Mouse (Mus musculus): ENCODE results near the gene Tbc1d10b. TPM values are rescaled to one million over a fixed set of nuclear protein-coding genes. Genes with fewer than 3 reads are reported as not detected.
"Not testable (repeated sequence)": the region's sequence is repeated elsewhere in the genome, so short reads cannot be mapped to it uniquely, and the experiment has no call there.

Gene Tbc1d10b
- polyA plus RNA-seq (2012; rRNA removed) = 5.1 and 6.3 TPM in 2 replicates

- Histone ChIP-seq H3K27me3 (ENCODE audit: control insufficient read depth, insufficient read depth, low read length) (no peaks in the 10 kb centered on the region), H3K4me3 (ENCODE audit: control insufficient read depth, low read depth, low read length) (peak within 1 kb of the TSS; percentile 73), H3K27ac (ENCODE audit: control insufficient read depth, insufficient read depth, low read depth, low read length) (peak within 1 kb of the TSS; percentile 40), H3K36me3 (ENCODE audit: control insufficient read depth, insufficient read depth, low read length) (no peaks in the 10 kb centered on the region), H3K4me1 (ENCODE audit: control insufficient read depth, insufficient read depth, low read length) (peaks cover 12% of the 10 kb centered on the region)
- no peak for TF ChIP-seq POLR2A (IDR thresholded peaks at IDR 0.05; ENCODE audit: control insufficient read depth, low read depth, low read length)
- no peak for TF ChIP-seq CTCF (IDR thresholded peaks at IDR 0.05; ENCODE audit: control insufficient read depth, insufficient read depth, insufficient replicate concordance, low read depth, low read length)
These were observed at the start of gene Tbc1d10b for GRCm38 (mm10) chr7:127208295-127208552. Gene Tbc1d10b (minus strand): TSS chr7:127208468.

- Histone ChIP-seq H3K36me3 (ENCODE audit: control insufficient read depth, insufficient read depth, low read length) (no peaks in the 10 kb centered on the region), H3K27ac (ENCODE audit: control insufficient read depth, insufficient read depth, low read depth, low read length) (no peak overlapping the region), H3K27me3 (ENCODE audit: control insufficient read depth, insufficient read depth, low read length) (no peaks in the 10 kb centered on the region), H3K4me3 (ENCODE audit: control insufficient read depth, low read depth, low read length) (no peak overlapping the region), H3K4me1 (ENCODE audit: control insufficient read depth, insufficient read depth, low read length) (peaks cover 14% of the 10 kb centered on the region)
- no peak for TF ChIP-seq CTCF (IDR thresholded peaks at IDR 0.05; ENCODE audit: control insufficient read depth, insufficient read depth, insufficient replicate concordance, low read depth, low read length)
- TF ChIP-seq POLR2A (IDR thresholded peaks at IDR 0.05; ENCODE audit: control insufficient read depth, low read depth, low read length) = no peak
These were observed 48.2 kb upstream of the Tbc1d10b start for GRCm38 (mm10) chr7:127256518-127256917.

GRCm38 (mm10) chr7:127255965-127256364 lies 47.7 kb upstream of the Tbc1d10b start:
- H3K36me3 ChIP-seq (ENCODE audit: control insufficient read depth, insufficient read depth, low read length) = no peaks in the 10 kb centered on the region
- H3K4me3 ChIP-seq (ENCODE audit: control insufficient read depth, low read depth, low read length) = no peak overlapping the region
- no peaks in the 10 kb centered on the region for H3K27me3 ChIP-seq (ENCODE audit: control insufficient read depth, insufficient read depth, low read length)
- H3K4me1 ChIP-seq (ENCODE audit: control insufficient read depth, insufficient read depth, low read length) = peaks cover 12% of the 10 kb centered on the region
- TF ChIP-seq CTCF (IDR thresholded peaks at IDR 0.05; ENCODE audit: control insufficient read depth, insufficient read depth, insufficient replicate concordance, low read depth, low read length) (no peak), POLR2A (IDR thresholded peaks at IDR 0.05; ENCODE audit: control insufficient read depth, low read depth, low read length) (no peak)
- H3K27ac ChIP-seq (ENCODE audit: control insufficient read depth, insufficient read depth, low read depth, low read length) = no peak overlapping the region

- TF ChIP-seq CTCF (IDR thresholded peaks at IDR 0.05; ENCODE audit: control insufficient read depth, insufficient read depth, insufficient replicate concordance, low read depth, low read length) (no peak), POLR2A (IDR thresholded peaks at IDR 0.05; ENCODE audit: control insufficient read depth, low read depth, low read length) (no peak)
- Histone ChIP-seq H3K4me3 (ENCODE audit: control insufficient read depth, low read depth, low read length) (no peak overlapping the region), H3K27me3 (ENCODE audit: control insufficient read depth, insufficient read depth, low read length) (no peaks in the 10 kb centered on the region), H3K27ac (ENCODE audit: control insufficient read depth, insufficient read depth, low read depth, low read length) (no peak overlapping the region), H3K4me1 (ENCODE audit: control insufficient read depth, insufficient read depth, low read length) (peaks cover 5% of the 10 kb centered on the region), H3K36me3 (ENCODE audit: control insufficient read depth, insufficient read depth, low read length) (no peaks in the 10 kb centered on the region)
These were observed 46.7 kb upstream of the Tbc1d10b start for GRCm38 (mm10) chr7:127255008-127255407.

- TF ChIP-seq POLR2A (IDR thresholded peaks at IDR 0.05; ENCODE audit: control insufficient read depth, low read depth, low read length) (0 out of 2 replicates have a peak, but pooled peaks have one; percentile 37), CTCF (IDR thresholded peaks at IDR 0.05; ENCODE audit: control insufficient read depth, insufficient read depth, insufficient replicate concordance, low read depth, low read length) (no peak)
- H3K4me1 ChIP-seq (ENCODE audit: control insufficient read depth, insufficient read depth, low read length) = peaks cover 3% of the 10 kb centered on the region
- peak overlapping the region; percentile 58 for H3K4me3 ChIP-seq (ENCODE audit: control insufficient read depth, low read depth, low read length)
- H3K27me3 ChIP-seq (ENCODE audit: control insufficient read depth, insufficient read depth, low read length) = no peaks in the 10 kb centered on the region
- no peaks in the 10 kb centered on the region; the same call in 1 of the 2 replicates for H3K36me3 ChIP-seq (ENCODE audit: control insufficient read depth, insufficient read depth, low read length)
- peak overlapping the region; percentile 86 for H3K27ac ChIP-seq (ENCODE audit: control insufficient read depth, insufficient read depth, low read depth, low read length)
These were observed 45.8 kb upstream of the Tbc1d10b start for GRCm38 (mm10) chr7:127253821-127254769.

GRCm38 (mm10) chr7:127253341-127253740 lies 45.1 kb upstream of the Tbc1d10b start:
- Histone ChIP-seq H3K27me3 (ENCODE audit: control insufficient read depth, insufficient read depth, low read length) (no peaks in the 10 kb centered on the region), H3K4me3 (ENCODE audit: control insufficient read depth, low read depth, low read length) (peak overlapping the region; percentile 58), H3K4me1 (ENCODE audit: control insufficient read depth, insufficient read depth, low read length) (peaks cover 3% of the 10 kb centered on the region), H3K36me3 (ENCODE audit: control insufficient read depth, insufficient read depth, low read length) (no peaks in the 10 kb centered on the region; the same call in 1 of the 2 replicates), H3K27ac (ENCODE audit: control insufficient read depth, insufficient read depth, low read depth, low read length) (0 out of 2 replicates have a peak overlapping the region, but pooled peaks have one; percentile 0)
- TF ChIP-seq POLR2A (IDR thresholded peaks at IDR 0.05; ENCODE audit: control insufficient read depth, low read depth, low read length) = no peak
- no peak for TF ChIP-seq CTCF (IDR thresholded peaks at IDR 0.05; ENCODE audit: control insufficient read depth, insufficient read depth, insufficient replicate concordance, low read depth, low read length)

- Histone ChIP-seq H3K27ac (ENCODE audit: control insufficient read depth, insufficient read depth, low read depth, low read length) (no peak overlapping the region), H3K36me3 (ENCODE audit: control insufficient read depth, insufficient read depth, low read length) (no peaks in the 10 kb centered on the region; the same call in 1 of the 2 replicates), H3K4me3 (ENCODE audit: control insufficient read depth, low read depth, low read length) (no peak overlapping the region), H3K4me1 (ENCODE audit: control insufficient read depth, insufficient read depth, low read length) (peaks cover 3% of the 10 kb centered on the region), H3K27me3 (ENCODE audit: control insufficient read depth, insufficient read depth, low read length) (no peaks in the 10 kb centered on the region)
- TF ChIP-seq CTCF (IDR thresholded peaks at IDR 0.05; ENCODE audit: control insufficient read depth, insufficient read depth, insufficient replicate concordance, low read depth, low read length) (no peak), POLR2A (IDR thresholded peaks at IDR 0.05; ENCODE audit: control insufficient read depth, low read depth, low read length) (no peak)
These were observed 44.1 kb upstream of the Tbc1d10b start for GRCm38 (mm10) chr7:127252414-127252813.

GRCm38 (mm10) chr7:127250511-127250910 lies 42.2 kb upstream of the Tbc1d10b start:
- not testable (repeated sequence) for H3K27ac ChIP-seq (ENCODE audit: control insufficient read depth, insufficient read depth, low read depth, low read length); H3K27me3 ChIP-seq (ENCODE audit: control insufficient read depth, insufficient read depth, low read length); H3K4me1 ChIP-seq (ENCODE audit: control insufficient read depth, insufficient read depth, low read length); H3K36me3 ChIP-seq (ENCODE audit: control insufficient read depth, insufficient read depth, low read length); H3K4me3 ChIP-seq (ENCODE audit: control insufficient read depth, low read depth, low read length)
